Mouse (Mus musculus) heart, postnatal 25 days (tissue): ENCODE measurements around the gene C1galt1. TPM values are rescaled to one million over a fixed set of nuclear protein-coding genes. Genes with fewer than 3 reads are reported as not detected.

Source experiments
- DNase-seq: peaks from one replicate; pipeline ENCODE4 v3.0.0; 2022; ENCODE audit warnings: low spot score
- intact Hi-C: fragments of 180-260 bp; cut with DNase I; formaldehyde crosslinking; loops from one replicate; pipeline ENCODE4 v1.15.1; 2025
- total RNA-seq, 2 experiments: library from RNA; stranded (reverse); gene quantifications; 2 replicates each; pipeline ENCODE4 v1.2.3; 2021

Gene C1galt1
- total RNA-seq, result 10 to 100 TPM; 14.6 to 16.2 TPM

DNA sequence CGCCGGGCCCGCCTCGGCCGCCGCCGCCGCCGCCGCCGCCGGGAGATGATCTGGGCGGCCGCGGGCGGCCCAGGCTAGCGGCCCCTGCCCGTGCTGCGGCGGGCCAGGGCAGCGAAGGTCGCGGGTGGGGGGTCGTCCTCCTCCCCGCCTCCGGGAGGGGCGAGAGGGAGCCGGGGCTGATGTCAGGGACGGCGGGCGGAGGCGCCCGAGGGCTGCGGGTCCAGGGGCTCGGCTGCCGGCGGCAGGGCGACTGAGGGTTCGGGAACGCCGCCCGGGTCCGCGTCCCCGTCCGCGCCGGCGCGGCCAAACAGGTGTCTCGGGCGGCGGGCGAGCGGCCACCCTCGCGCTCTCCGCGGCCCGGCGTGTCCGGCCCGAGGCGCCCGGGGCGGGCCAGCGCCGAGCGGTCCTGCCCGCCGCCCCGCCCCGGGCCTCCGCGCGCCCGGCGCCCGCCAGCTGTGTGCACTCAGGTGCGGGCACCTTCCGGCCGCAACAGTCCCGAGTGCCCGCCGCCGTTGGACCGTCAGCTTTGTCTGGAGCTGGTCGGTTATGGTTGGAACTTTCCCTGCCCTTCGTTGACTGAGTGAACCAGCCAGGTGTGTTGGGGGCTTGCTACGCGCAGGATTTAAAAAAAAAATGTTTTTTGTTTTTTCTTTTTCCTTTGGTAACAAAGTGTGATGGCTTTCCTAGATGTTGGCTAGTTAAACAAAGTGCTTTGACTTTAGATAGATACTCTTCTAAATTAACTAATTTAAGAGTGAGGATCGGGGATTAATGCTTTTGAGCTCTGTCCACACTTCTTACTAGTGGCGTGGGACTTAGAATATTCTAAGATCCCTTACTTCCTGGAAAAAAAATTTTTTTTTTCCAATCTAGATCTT, at the start of gene C1galt1:
C1galt1 (plus strand) TSS at position 41 of the 878 bp plus-strand sequence.
- DNase-seq, result peak; percentile 6
- intact Hi-C loops, result loop anchor here (2.0 to 10.0 kb wide), 5 partner anchors 37 to 240 kb away; no protein-coding TSS in a partner anchor

DNA sequence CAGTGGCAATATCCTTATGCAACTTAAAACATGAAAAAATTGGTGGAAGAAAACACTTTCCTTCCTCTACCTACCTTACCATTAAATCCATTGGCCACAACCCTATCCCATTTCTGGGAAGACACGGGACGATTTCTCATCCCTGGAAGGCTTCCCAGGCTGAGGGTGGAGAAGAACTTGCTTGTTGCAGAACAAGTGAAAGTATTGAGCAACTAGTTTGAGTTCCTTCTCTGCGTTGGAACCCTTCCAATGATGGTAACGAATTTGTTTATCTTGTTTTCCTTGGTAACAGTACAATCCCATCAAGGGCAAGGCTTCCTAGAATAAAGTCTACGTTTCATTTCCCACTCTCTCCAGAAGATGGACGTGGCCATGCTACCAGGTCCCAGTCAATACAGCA, 44.7 kb upstream of the C1galt1 start:
- intact Hi-C loops, result no loop called here
- peak; percentile 37 for DNase-seq

DNA sequence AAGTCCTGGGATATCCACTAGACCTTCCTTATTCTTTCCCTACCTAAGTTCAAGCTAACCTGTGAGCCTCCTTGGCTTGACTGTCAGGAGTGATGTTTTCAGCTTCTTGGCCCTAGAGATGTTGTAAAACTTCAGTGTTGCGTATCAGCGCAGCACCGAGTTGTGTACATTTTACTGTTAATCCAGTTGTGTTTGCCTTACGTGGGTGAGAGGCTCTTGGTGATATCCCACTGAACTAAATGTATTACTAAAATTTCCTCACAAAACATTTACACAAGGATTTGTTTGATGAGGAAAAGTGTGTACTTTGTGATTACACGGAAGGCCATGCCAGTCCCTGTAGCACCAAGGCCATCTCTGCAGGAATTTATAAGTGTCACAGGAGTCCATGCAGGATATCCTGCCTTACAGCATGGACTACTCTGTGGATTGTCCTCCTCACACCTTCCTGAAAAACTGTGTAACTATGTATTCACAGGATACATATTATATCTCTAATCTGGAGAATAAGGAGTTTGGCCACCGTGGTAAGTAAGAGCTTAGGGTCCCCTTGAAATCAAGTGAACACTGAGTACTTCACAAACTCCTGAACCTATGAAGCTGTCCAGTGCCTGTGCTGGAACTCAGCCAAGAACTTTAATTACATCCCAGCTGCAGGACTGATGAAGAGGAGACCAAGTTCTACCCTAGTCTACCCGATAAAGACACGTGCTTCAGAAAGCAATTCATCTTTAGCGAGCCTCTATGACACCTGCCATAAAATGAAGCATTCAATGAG, 40.7 kb upstream of the C1galt1 start:
- no peak for DNase-seq
- intact Hi-C loops, result no loop called here

DNA sequence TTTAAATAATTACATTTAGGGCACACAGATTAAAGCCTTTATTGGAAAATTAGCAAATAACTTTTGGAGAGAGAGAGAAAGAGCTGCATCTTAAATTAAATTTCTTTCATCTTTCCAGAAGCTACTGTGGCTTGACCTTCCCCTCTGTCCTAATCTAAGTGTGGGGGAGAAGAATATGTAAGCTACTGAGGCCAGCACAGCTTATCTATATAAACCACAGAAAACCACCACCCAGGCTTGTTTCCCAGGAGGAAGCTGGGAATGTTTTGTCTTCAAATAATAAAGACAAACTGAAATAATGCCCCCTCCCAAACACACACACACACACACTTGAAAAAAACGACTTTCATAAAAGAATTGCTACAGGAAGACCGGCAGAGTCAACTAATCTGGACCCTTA, 30.5 kb upstream of the C1galt1 start:
- no peak for DNase-seq
- intact Hi-C loops, result no loop called here

DNA sequence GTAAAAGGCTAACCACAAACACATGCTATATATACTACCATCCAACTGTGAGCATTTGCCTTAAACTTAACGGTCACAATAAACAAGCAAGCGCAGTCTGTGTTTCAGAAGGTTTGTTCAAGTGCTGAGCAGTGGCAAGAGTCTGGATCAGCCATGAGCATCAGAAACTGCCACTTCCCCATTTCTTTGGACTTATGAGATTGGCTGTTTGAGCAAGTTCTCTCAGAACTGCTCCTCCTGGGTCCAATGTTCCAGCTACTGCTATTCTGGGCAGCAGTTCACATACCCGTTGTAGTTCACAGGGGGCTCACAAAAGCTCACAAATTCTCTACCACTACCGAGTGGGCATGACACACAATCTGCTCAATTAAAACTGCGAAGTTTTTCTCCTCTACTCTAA, 28.4 kb upstream of the C1galt1 start:
- intact Hi-C loops, result no loop called here
- DNase-seq, result no peak

DNA sequence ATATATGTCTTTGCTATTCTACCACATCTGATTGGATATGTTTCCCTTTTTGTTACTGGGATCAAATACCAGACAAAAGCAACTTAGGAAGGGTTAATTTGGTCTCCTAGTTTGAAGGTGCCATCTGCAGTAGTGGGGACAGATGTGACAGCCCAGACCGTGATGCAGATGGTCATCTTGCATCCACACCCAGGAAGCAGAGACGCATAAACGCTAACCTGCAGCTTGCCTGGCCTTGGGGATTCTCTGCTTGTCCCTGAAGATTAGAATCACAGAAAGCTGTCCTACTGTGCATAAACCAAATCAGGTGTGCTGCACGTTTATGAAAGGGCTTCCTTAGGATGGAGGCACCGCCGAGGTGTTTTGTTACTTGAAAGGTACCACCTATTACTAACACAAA, 22.0 kb upstream of the C1galt1 start:
- intact Hi-C loops, result no loop called here
- DNase-seq, result no peak

DNA sequence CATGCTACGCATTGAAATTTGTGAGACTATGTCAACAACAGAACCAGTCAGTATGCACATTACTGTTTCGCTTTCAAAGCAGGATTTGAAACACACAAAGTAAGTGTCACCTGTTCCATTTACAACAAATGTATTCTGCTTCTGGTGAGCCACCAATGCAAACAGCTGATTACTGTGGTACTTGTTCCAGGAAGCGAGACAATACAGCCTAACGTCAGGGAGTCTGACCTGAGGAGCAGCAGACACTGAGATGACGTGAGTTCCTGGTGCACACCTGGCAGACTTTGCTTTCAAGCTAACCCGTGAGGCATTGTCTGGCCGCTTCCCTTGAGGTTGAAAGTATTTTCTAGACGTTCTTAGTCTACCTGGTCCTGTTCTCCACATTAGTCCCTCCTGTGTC, 13.8 kb upstream of the C1galt1 start:
- intact Hi-C loops, result no loop called here
- DNase-seq, result no peak

DNA sequence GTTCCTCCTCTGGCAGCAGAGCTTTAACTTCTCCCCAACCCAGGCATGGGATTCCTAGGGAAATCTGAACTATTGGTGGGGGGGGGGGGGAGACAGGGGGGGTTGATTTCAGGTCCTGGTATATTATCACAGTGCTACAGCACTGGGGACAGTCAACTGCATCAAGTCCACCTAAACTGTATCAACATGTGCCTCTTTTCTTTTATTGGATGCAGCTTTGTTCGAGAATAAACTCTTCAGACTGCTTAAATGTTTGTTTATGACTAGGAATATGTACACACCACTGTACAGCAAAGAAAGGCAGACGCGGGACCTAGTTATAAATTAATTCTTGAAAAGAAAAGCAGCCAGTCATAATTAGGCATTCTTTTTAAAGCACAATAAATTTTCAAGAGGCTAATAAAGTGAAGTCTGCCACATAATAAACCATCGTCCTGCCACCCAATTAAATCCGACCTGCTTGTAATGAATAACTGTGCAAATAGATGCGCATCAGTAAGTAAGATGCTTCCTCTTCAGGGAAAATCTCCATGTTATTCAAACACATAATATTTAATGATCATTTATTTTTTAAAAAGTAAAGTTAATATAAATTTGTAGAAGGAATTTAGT, 12.0 kb upstream of the C1galt1 start:
- DNase-seq, result no peak
- intact Hi-C loops, result no loop called here

DNA sequence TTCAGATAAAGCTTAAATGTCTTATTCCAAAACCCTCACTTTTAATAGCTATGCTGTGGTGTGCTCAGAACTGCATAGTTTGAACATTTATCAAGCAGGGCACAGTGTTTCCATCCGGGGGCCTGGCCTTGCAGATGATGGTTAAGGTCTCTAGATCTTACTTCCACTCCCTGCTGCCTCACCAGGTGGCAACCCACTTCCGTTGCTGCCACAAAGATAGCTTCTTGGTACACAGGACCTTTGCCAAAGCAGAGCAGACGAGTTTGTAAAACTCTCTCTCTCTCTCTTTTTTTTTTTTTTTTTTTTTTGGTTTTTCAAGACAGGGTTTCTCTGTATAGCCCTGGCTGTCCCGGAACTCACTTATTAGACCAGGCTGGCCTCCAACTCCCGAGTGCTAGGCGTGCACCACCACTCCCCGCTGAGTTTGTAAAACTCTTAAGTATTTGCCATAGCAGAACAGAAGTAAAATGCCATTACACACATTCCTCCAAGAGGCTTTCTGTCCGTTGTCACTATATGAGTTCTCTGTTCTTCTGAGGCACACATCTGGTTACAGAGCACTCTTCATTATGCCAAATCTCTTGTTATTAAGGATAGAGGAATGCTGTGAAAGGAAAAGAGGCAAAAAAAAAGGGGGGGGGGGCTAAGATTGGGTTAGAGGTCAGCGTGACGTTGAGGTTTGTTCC, 773 bp upstream of the C1galt1 start:
- intact Hi-C loops, result loop anchor here (2.0 to 10.0 kb wide), 4 partner anchors 38 to 241 kb away; no protein-coding TSS in a partner anchor
- DNase-seq, result no peak

DNA sequence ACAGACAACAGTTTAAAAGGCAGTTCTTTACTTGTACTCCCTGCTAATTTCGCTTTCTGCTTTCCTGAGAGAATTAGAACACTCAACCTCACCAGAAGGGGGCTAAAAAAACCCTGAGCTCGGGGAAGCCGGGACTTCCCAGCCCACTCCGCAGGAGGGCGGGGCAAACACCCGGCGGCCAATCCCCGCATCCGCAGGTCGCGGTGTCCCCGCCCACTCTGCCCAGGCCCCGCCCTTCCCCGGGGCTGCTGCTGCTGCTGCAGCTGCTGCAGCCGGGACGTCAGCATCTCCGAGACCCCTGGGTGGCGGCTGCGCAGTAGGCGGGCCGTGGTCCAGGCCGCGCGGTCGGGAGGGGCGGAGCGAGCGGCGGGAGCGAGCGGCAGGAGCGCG, 235 bp upstream of the C1galt1 start:
- intact Hi-C loops, result loop anchor here (2.0 to 10.0 kb wide), 4 partner anchors 38 to 240 kb away; no protein-coding TSS in a partner anchor
- peak; percentile 97 for DNase-seq

DNA sequence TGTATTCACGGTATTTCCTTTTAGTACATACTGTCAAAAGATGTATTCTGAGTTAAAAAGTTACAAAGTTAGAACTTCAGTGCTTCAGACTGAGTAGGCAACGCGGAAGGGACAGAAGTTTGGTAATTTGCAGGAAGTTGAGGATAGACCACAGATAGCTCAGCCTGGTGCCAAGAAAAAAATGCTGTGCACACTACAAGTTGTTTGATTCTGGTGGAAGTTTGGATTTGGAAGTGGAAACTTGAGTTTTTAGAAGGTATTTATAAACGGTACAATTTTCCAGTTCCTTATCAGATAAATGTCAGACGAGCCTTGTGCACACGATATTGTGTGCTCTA, 1.0 kb downstream of the C1galt1 start:
- intact Hi-C loops, result loop anchor here (2.0 to 10.0 kb wide), 3 partner anchors 122 to 239 kb away; no protein-coding TSS in a partner anchor

DNA sequence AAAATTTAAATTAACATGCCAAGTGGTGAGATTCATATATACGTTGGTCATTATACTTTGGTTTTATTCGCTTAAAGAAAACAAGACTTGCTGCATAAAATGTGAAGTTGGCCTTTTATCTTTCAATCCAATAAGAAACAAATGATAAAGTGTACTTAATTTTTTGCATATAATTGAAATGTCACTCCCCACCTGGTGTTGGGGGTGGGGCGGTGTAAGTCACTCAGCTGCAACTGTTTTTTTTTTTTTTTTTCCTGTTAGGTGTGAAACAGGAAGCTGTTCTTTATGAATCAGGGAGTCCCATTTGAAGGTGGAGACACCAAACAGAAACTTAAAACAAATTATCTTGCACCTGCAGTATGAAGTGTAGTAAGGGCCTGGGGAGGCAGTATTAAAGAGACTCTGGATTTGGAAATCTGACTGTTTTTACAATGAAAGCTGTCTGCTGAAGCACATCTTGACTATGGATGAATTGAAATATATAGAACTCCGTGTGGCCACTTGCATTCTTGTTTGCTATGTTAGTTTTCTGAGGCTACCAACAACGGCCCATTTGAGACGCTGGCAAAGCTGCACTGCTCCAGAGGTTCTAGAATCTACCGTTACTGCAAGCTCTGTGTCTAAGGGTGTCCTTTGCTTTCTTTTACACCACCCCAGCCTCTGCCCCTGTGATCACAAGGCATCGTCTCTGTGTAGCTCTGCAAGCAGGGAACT, 2.2 kb downstream of the C1galt1 start:
- DNase-seq, result no peak

More for the DNA sequence above, 1.0 kb downstream of the C1galt1 start:
- DNase-seq, result no peak

DNA sequence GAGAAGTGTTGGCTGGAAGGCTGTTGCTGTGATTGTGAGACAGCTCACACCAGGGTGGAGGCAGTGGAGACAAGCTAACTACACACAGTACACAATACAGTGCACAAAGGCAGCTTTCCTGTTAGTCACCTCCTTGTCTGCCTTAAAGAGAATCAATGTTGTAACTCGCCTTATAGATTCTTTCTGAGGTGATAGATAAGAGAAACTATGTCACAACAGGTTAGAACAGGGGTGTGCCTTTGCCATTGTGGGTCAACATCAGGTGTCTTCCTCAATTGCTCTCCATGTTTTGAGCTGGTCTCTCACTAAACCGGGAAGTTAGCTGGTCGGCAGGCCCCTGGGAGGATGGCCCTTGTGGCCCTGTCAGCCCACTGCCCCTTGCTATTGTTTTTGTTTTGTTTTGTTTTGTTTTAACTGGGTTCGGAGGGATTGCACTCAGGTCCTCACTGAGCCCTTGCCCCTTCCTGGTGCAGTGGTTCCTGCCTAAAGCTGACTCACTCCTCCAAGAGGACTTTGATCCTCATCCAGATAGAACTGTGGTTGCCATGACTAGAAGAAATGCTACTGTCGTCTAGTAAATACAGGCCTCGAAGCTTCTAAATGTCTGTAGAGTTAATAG, 3.4 kb downstream of the C1galt1 start:
- intact Hi-C loops, result loop anchor here (5.0 to 10.0 kb wide), 2 partner anchors 119 to 237 kb away; no protein-coding TSS in a partner anchor
- DNase-seq, result no peak

More for the DNA sequence above, 2.2 kb downstream of the C1galt1 start:
- intact Hi-C loops, result loop anchor here (5.0 to 10.0 kb wide), 2 partner anchors 120 to 238 kb away; no protein-coding TSS in a partner anchor

DNA sequence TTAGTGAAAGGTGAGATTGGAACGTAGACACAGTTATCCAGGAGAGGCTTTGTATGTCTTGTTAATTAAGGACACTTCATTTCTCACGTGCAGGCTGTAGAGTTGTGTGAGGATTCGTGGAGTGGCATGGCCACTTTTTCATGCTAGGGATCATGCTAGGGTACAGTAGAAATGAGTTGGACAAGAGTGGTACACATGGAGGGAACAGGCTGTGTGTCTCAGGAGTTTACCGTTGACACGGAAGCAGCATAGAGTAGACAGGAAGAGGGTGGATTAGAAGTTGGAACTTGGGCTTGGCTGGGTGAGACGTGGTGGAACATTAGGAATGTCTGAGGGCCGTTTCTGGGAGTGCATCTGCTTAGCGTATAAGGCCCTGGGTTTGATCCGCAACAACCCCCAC, 4.1 kb downstream of the C1galt1 start:
- DNase-seq, result no peak
- intact Hi-C loops, result loop anchor here (5.0 to 10.0 kb wide), 2 partner anchors 119 to 236 kb away; no protein-coding TSS in a partner anchor

DNA sequence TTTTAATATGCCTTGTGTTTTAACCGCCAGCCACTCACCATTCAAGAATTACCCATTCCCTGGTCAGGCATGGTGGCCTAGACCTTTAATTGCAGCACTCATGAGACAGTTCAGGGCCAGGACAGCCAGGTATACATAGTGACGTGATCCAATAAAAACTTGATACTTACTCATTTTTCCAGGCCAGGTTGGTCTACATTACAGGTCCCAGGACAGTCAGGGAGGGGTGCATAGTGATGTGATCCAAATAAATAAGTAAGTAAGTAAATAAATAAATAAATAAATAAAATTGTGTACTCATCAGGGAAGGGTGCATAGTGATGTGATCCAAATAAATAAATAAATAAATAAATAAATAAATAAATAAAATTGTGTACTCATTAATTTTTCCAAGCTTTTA, 6.4 kb downstream of the C1galt1 start:
- intact Hi-C loops, result loop anchor here (2.0 kb wide), 1 partner anchor 338 kb away; no protein-coding TSS in a partner anchor
- DNase-seq, result no peak

DNA sequence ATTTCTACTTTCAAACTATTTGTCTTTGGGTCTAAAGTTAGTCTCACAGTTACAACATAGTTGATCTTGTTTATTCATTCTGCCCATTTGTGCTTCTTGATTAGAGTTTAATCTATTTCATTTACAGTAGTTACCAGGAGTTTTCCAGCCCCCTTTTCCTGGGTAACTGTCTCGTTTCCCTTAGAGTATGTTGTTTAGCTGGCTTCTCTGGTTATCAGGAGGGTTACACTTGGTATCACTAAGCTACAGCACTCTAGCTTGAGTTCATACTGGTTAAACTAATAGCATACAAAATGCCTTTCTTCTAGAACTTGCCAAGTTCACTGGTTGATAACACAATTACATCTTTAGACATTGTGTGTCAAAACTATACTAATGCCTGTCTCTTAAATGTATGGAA, 8.3 kb downstream of the C1galt1 start:
- intact Hi-C loops, result no loop called here
- DNase-seq, result no peak

DNA sequence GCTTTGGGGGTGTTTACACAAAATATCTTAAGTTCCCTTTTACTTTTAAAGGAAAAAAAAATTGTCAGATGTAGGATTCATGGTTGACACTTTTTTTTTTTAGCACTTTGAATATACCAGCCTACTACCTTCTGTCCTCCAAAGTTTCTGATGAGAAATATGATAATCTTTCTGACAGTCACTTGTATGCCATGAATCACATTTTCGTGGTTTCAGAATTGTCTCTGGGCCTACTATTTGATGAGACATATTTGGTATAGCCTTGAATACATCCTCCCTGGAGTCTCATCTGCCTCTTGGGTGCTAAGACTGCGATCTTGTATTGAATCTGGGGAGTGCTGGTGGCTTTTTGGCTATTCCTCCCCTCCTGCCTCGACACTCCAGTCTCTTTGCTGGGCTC, 8.8 kb downstream of the C1galt1 start:
- intact Hi-C loops, result no loop called here
- DNase-seq, result no peak

DNA sequence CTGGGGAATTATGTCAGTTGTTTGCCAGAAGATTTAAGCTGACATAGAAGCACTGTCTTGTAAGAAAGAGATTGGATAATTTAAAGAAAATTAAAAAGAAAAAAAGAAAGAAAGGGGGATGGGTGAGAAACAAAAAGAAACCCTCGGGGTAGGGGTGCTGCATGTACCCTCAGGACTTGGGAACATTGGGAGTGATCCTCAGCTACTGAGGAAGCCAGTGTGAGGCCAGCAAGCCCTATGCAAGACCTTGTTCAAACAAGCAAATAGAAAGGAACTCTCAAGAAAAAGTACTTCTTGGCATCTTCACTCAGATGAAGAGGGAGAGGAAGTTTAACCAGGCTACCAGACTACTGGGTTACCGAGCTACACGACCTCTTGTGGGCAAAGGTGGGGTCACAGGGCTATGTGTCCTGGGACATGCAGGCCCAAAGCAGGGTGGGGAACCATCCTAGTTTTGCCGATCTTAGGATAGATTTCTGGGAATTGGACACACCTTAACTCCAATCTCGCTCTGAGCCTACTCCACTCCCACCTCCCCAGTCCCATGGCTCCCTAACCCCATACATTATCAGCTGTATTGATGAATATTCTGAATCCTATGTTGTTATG, 12.1 kb downstream of the C1galt1 start:
- intact Hi-C loops, result no loop called here

More for the DNA sequence above, 12.1 kb downstream of the C1galt1 start:
- DNase-seq, result no peak
